Mouse (Mus musculus): ENCODE measurements around the gene Akr1d1. TPM values are rescaled to one million over a fixed set of nuclear protein-coding genes. Genes with fewer than 3 reads are reported as not detected.

Akr1d1 gene
- total RNA-seq, 2 experiments from 2014 or later: 292 to 395 TPM

- no peak for DNase-seq (ENCODE audit: low spot score in 2 of 2)
Observed at GRCm38 (mm10) chr6:37615490-37615889, 85.5 kb downstream of the Akr1d1 start.

GRCm38 (mm10) chr6:37616136-37616535 lies 86.2 kb downstream of the Akr1d1 start:
- no peak for DNase-seq (ENCODE audit: low spot score in 2 of 2)

- no peak for DNase-seq (ENCODE audit: low spot score in 2 of 2)
Observed at GRCm38 (mm10) chr6:37617431-37618011, 87.5 kb downstream of the Akr1d1 start.

Other genes starting within 250 kb of the Akr1d1 start
- gene Dgki, start 230.0 kb upstream of the Akr1d1 start, total RNA-seq (2021): 1 to 10 TPM; 4.0 to 4.2 TPM
- gene Creb3l2, start 88.0 kb upstream of the Akr1d1 start, total RNA-seq (2021): 10 to 100 TPM; 71.3 to 78.3 TPM